Mouse (Mus musculus): ENCODE data around the gene Rgs14. TPM values are rescaled to one million over a fixed set of nuclear protein-coding genes. Genes with fewer than 3 reads are reported as not detected.
A peak's percentile ranks its signal among the peaks of the same experiment; 100 is the strongest.

The Rgs14 gene
- polyA plus RNA-seq, 1 experiment: 3.6 TPM

GRCm38 (mm10) chr13:55362453-55363060 is 7.0 kb upstream of the Rgs14 start, which contains the start of gene Lman2:
TSS of gene Lman2 (minus strand) at chr13:55362783.
- Histone ChIP-seq H3K27ac (ENCODE audit: insufficient read depth, low read length) (peak within 1 kb of the TSS; percentile 62), H3K27me3 (ENCODE audit: control insufficient read depth, insufficient read depth, low read length, poor library complexity, severe bottlenecking) (no peaks in the 10 kb centered on the region), H3K9me3 (replicated peaks; ENCODE audit: control insufficient read depth, insufficient read depth, low read length, poor library complexity, severe bottlenecking) (no peaks in the 10 kb centered on the region), H3K4me3 (ENCODE audit: low read depth, low read length) (peak within 1 kb of the TSS; percentile 89), H3K9ac (ENCODE audit: low read depth, poor library complexity, severe bottlenecking) (peak within 1 kb of the TSS; percentile 64), H3K4me1 (ENCODE audit: control insufficient read depth, insufficient read depth, low read length) (no peaks in the 10 kb centered on the region), H3K36me3 (ENCODE audit: control insufficient read depth, insufficient read depth, low read length, poor library complexity, severe bottlenecking) (peaks cover 7% of the 10 kb centered on the region)
- TF ChIP-seq EP300 (IDR thresholded peaks at IDR 0.05; ENCODE audit: insufficient read depth, low read depth, low read length) (no peak), POLR2A (IDR thresholded peaks at IDR 0.05; ENCODE audit: insufficient read depth, low read length) (no peak), CTCF (IDR thresholded peaks at IDR 0.05; ENCODE audit: low read depth, low read length) (no peak)

- TF ChIP-seq CTCF (IDR thresholded peaks at IDR 0.05; ENCODE audit: low read depth, low read length): no peak
- no peak for TF ChIP-seq POLR2A (IDR thresholded peaks at IDR 0.05; ENCODE audit: insufficient read depth, low read length)
- no peak for TF ChIP-seq EP300 (IDR thresholded peaks at IDR 0.05; ENCODE audit: insufficient read depth, low read depth, low read length)
- H3K36me3 ChIP-seq (ENCODE audit: control insufficient read depth, insufficient read depth, low read length, poor library complexity, severe bottlenecking): no peaks in the 10 kb centered on the region
- no peak overlapping the region for H3K9ac ChIP-seq (ENCODE audit: low read depth, poor library complexity, severe bottlenecking)
- no peaks in the 10 kb centered on the region for H3K9me3 ChIP-seq (replicated peaks; ENCODE audit: control insufficient read depth, insufficient read depth, low read length, poor library complexity, severe bottlenecking)
- no peaks in the 10 kb centered on the region for H3K27me3 ChIP-seq (ENCODE audit: control insufficient read depth, insufficient read depth, low read length, poor library complexity, severe bottlenecking)
- H3K27ac ChIP-seq (ENCODE audit: insufficient read depth, low read length): no peak overlapping the region
- H3K4me1 ChIP-seq (ENCODE audit: control insufficient read depth, insufficient read depth, low read length): no peaks in the 10 kb centered on the region
- H3K4me3 ChIP-seq (ENCODE audit: low read depth, low read length): no peak overlapping the region
Measured at GRCm38 (mm10) chr13:55368401-55368800, 1.1 kb upstream of the Rgs14 start.

DNA sequence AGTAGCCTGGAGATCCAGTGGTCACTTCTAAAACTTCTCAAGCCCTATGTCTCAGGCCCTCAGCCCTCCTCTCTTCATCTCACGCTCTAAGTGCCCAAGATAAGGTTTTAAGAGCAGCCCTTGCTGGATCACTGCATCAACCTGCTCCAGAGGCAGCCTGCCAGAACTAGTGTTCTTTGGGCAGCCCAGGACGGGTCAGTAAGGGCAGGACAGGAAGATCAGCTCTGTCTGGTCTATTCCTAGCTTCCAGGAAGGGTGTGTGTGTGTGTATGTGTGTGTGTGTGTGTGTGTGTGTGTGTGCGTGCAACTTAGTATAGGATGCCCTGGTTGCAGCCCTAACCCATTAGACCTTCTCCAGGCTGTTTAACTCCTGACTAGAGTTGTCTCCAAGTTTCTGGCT is 702 bp downstream of the Rgs14 start:
- Histone ChIP-seq H3K4me1 (ENCODE audit: control insufficient read depth, insufficient read depth, low read length) (no peaks in the 10 kb centered on the region), H3K27ac (ENCODE audit: insufficient read depth, low read length) (no peak overlapping the region), H3K36me3 (ENCODE audit: control insufficient read depth, insufficient read depth, low read length, poor library complexity, severe bottlenecking) (no peaks in the 10 kb centered on the region), H3K9ac (ENCODE audit: low read depth, poor library complexity, severe bottlenecking) (no peak overlapping the region), H3K9me3 (replicated peaks; ENCODE audit: control insufficient read depth, insufficient read depth, low read length, poor library complexity, severe bottlenecking) (no peaks in the 10 kb centered on the region), H3K4me3 (ENCODE audit: low read depth, low read length) (no peak overlapping the region), H3K27me3 (ENCODE audit: control insufficient read depth, insufficient read depth, low read length, poor library complexity, severe bottlenecking) (no peaks in the 10 kb centered on the region)
- TF ChIP-seq POLR2A (IDR thresholded peaks at IDR 0.05; ENCODE audit: insufficient read depth, low read length) (no peak), CTCF (IDR thresholded peaks at IDR 0.05; ENCODE audit: low read depth, low read length) (no peak), EP300 (IDR thresholded peaks at IDR 0.05; ENCODE audit: insufficient read depth, low read depth, low read length) (no peak)

- Histone ChIP-seq H3K27ac (ENCODE audit: insufficient read depth, low read length) (no peak overlapping the region), H3K36me3 (ENCODE audit: control insufficient read depth, insufficient read depth, low read length, poor library complexity, severe bottlenecking) (no peaks in the 10 kb centered on the region), H3K27me3 (ENCODE audit: control insufficient read depth, insufficient read depth, low read length, poor library complexity, severe bottlenecking) (no peaks in the 10 kb centered on the region), H3K9me3 (replicated peaks; ENCODE audit: control insufficient read depth, insufficient read depth, low read length, poor library complexity, severe bottlenecking) (no peaks in the 10 kb centered on the region), H3K4me3 (ENCODE audit: low read depth, low read length) (no peak overlapping the region), H3K4me1 (ENCODE audit: control insufficient read depth, insufficient read depth, low read length) (no peaks in the 10 kb centered on the region), H3K9ac (ENCODE audit: low read depth, poor library complexity, severe bottlenecking) (no peak overlapping the region)
- TF ChIP-seq CTCF (IDR thresholded peaks at IDR 0.05; ENCODE audit: low read depth, low read length): no peak
- TF ChIP-seq EP300 (IDR thresholded peaks at IDR 0.05; ENCODE audit: insufficient read depth, low read depth, low read length): no peak
- TF ChIP-seq POLR2A (IDR thresholded peaks at IDR 0.05; ENCODE audit: insufficient read depth, low read length): no peak
Measured at GRCm38 (mm10) chr13:55371007-55371681, 1.6 kb downstream of the Rgs14 start.

DNA sequence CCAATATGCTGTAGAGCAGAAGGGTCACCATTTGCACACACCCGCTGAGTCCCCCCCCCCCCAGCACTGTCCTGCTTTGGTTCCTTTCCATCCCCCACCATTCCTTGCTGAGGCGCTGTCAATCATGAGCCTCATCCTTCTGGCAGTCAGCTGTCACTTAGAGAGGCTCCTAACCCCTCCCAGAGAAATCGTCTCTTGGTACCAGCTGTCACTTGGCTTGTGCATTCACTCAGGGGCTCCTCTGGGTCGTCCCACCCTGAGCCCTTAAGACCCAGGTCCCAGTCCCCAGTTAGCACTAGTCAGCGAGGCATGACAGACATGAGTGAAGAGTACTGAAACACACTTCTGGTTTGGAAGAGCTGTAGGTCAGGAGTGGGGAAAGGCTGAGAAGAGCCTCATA is 2.2 kb downstream of the Rgs14 start:
- Histone ChIP-seq H3K4me1 (ENCODE audit: control insufficient read depth, insufficient read depth, low read length) (no peaks in the 10 kb centered on the region), H3K9ac (ENCODE audit: low read depth, poor library complexity, severe bottlenecking) (no peak overlapping the region), H3K9me3 (replicated peaks; ENCODE audit: control insufficient read depth, insufficient read depth, low read length, poor library complexity, severe bottlenecking) (no peaks in the 10 kb centered on the region), H3K27me3 (ENCODE audit: control insufficient read depth, insufficient read depth, low read length, poor library complexity, severe bottlenecking) (no peaks in the 10 kb centered on the region), H3K4me3 (ENCODE audit: low read depth, low read length) (no peak overlapping the region), H3K36me3 (ENCODE audit: control insufficient read depth, insufficient read depth, low read length, poor library complexity, severe bottlenecking) (no peaks in the 10 kb centered on the region), H3K27ac (ENCODE audit: insufficient read depth, low read length) (no peak overlapping the region)
- TF ChIP-seq EP300 (IDR thresholded peaks at IDR 0.05; ENCODE audit: insufficient read depth, low read depth, low read length): no peak
- no peak for TF ChIP-seq POLR2A (IDR thresholded peaks at IDR 0.05; ENCODE audit: insufficient read depth, low read length)
- no peak for TF ChIP-seq CTCF (IDR thresholded peaks at IDR 0.05; ENCODE audit: low read depth, low read length)
